Mouse (Mus musculus): ENCODE measurements around the gene Cd84. TPM values are rescaled to one million over a fixed set of nuclear protein-coding genes. Genes with fewer than 3 reads are reported as not detected.
A peak's percentile ranks its signal among the peaks of the same experiment; 100 is the strongest.

Cd84 gene
- polyA plus RNA-seq, 1 experiment from 2014 or later = 1.1 TPM

- ATAC-seq (ENCODE audit: low FRiP score) (no peak), DNase-seq (ENCODE audit: low spot score) (no peak)
- H3K27me3 ChIP-seq (ENCODE audit: control insufficient read depth, insufficient read depth, low read length) = no peaks in the 10 kb centered on the region
- no peak overlapping the region for H3K27ac ChIP-seq
- H3K36me3 ChIP-seq (replicated peaks; ENCODE audit: control insufficient read depth, insufficient read depth) = no peaks in the 10 kb centered on the region
- H3K4me1 ChIP-seq (replicated peaks; ENCODE audit: control insufficient read depth, insufficient read depth, low read length) = no peaks in the 10 kb centered on the region
- no peak overlapping the region for H3K4me2 ChIP-seq (replicated peaks)
- H3K4me3 ChIP-seq (replicated peaks; ENCODE audit: low read length) = no peak overlapping the region
- WGBS = 19% methylated on average over 4 of the region's 4 CpGs
- H3K9ac ChIP-seq = no peak overlapping the region
- H3K9me3 ChIP-seq (ENCODE audit: control insufficient read depth, low read length) = no peaks in the 10 kb centered on the region
These were observed 14.0 kb upstream of the Cd84 start for GRCm38 (mm10) chr1:171825462-171825861.

GRCm38 (mm10) chr1:171826164-171826563, 13.3 kb upstream of the Cd84 start:
- DNase-seq (ENCODE audit: low spot score) (peak; percentile 72), ATAC-seq (ENCODE audit: low FRiP score) (no peak)
- no peak overlapping the region for H3K27ac ChIP-seq
- no peak overlapping the region for H3K9ac ChIP-seq
- H3K4me3 ChIP-seq (replicated peaks; ENCODE audit: low read length) = no peak overlapping the region
- no peaks in the 10 kb centered on the region for H3K4me1 ChIP-seq (replicated peaks; ENCODE audit: control insufficient read depth, insufficient read depth, low read length)
- no peaks in the 10 kb centered on the region for H3K27me3 ChIP-seq (ENCODE audit: control insufficient read depth, insufficient read depth, low read length)
- H3K9me3 ChIP-seq (ENCODE audit: control insufficient read depth, low read length) = no peaks in the 10 kb centered on the region
- no peak overlapping the region for H3K4me2 ChIP-seq (replicated peaks)
- no peaks in the 10 kb centered on the region for H3K36me3 ChIP-seq (replicated peaks; ENCODE audit: control insufficient read depth, insufficient read depth)

GRCm38 (mm10) chr1:171827674-171828073, 11.8 kb upstream of the Cd84 start:
- H3K4me3 ChIP-seq (replicated peaks; ENCODE audit: low read length) = no peak overlapping the region
- no peaks in the 10 kb centered on the region for H3K36me3 ChIP-seq (replicated peaks; ENCODE audit: control insufficient read depth, insufficient read depth)
- no peak overlapping the region for H3K9ac ChIP-seq
- H3K4me1 ChIP-seq (replicated peaks; ENCODE audit: control insufficient read depth, insufficient read depth, low read length) = no peaks in the 10 kb centered on the region
- DNase-seq (ENCODE audit: low spot score) (no peak), ATAC-seq (ENCODE audit: low FRiP score) (no peak)
- H3K27ac ChIP-seq = no peak overlapping the region
- no peak overlapping the region for H3K4me2 ChIP-seq (replicated peaks)
- H3K27me3 ChIP-seq (ENCODE audit: control insufficient read depth, insufficient read depth, low read length) = no peaks in the 10 kb centered on the region
- H3K9me3 ChIP-seq (ENCODE audit: control insufficient read depth, low read length) = no peaks in the 10 kb centered on the region

- no peak overlapping the region for H3K4me3 ChIP-seq (replicated peaks; ENCODE audit: low read length)
- no peak overlapping the region for H3K4me2 ChIP-seq (replicated peaks)
- H3K4me1 ChIP-seq (replicated peaks; ENCODE audit: control insufficient read depth, insufficient read depth, low read length) = no peaks in the 10 kb centered on the region
- no peak overlapping the region for H3K9ac ChIP-seq
- no peaks in the 10 kb centered on the region for H3K27me3 ChIP-seq (ENCODE audit: control insufficient read depth, insufficient read depth, low read length)
- H3K36me3 ChIP-seq (replicated peaks; ENCODE audit: control insufficient read depth, insufficient read depth) = no peaks in the 10 kb centered on the region
- DNase-seq (ENCODE audit: low spot score) (no peak), ATAC-seq (ENCODE audit: low FRiP score) (no peak)
- 87% methylated on average over 4 of the region's 4 CpGs for WGBS
- no peak overlapping the region for H3K27ac ChIP-seq
- no peaks in the 10 kb centered on the region for H3K9me3 ChIP-seq (ENCODE audit: control insufficient read depth, low read length)
These were observed 1.0 kb downstream of the Cd84 start for GRCm38 (mm10) chr1:171840450-171841023.

- ATAC-seq (ENCODE audit: low FRiP score) (no peak), DNase-seq (ENCODE audit: low spot score) (no peak)
- no peaks in the 10 kb centered on the region for H3K27me3 ChIP-seq (ENCODE audit: control insufficient read depth, insufficient read depth, low read length)
- no peak overlapping the region for H3K4me2 ChIP-seq (replicated peaks)
- WGBS = 80% methylated on average over 5 of the region's 5 CpGs
- no peak overlapping the region for H3K9ac ChIP-seq
- no peak overlapping the region for H3K4me3 ChIP-seq (replicated peaks; ENCODE audit: low read length)
- H3K36me3 ChIP-seq (replicated peaks; ENCODE audit: control insufficient read depth, insufficient read depth) = no peaks in the 10 kb centered on the region
- H3K4me1 ChIP-seq (replicated peaks; ENCODE audit: control insufficient read depth, insufficient read depth, low read length) = no peaks in the 10 kb centered on the region
- no peak overlapping the region for H3K27ac ChIP-seq
- no peaks in the 10 kb centered on the region for H3K9me3 ChIP-seq (ENCODE audit: control insufficient read depth, low read length)
These were observed 5.7 kb downstream of the Cd84 start for GRCm38 (mm10) chr1:171845035-171845754.

GRCm38 (mm10) chr1:171848201-171848600, 8.7 kb downstream of the Cd84 start:
- Histone ChIP-seq H3K36me3 (replicated peaks; ENCODE audit: control insufficient read depth, insufficient read depth) (no peaks in the 10 kb centered on the region), H3K4me3 (replicated peaks; ENCODE audit: low read length) (no peak overlapping the region), H3K27ac (no peak overlapping the region), H3K4me1 (replicated peaks; ENCODE audit: control insufficient read depth, insufficient read depth, low read length) (no peaks in the 10 kb centered on the region), H3K9me3 (ENCODE audit: control insufficient read depth, low read length) (no peaks in the 10 kb centered on the region), H3K4me2 (replicated peaks) (no peak overlapping the region), H3K9ac (no peak overlapping the region), H3K27me3 (ENCODE audit: control insufficient read depth, insufficient read depth, low read length) (no peaks in the 10 kb centered on the region)
- DNase-seq (ENCODE audit: low spot score) = no peak
- no peak for ATAC-seq (ENCODE audit: low FRiP score)

- Histone ChIP-seq H3K4me2 (replicated peaks) (no peak overlapping the region), H3K27ac (no peak overlapping the region), H3K4me1 (replicated peaks; ENCODE audit: control insufficient read depth, insufficient read depth, low read length) (no peaks in the 10 kb centered on the region), H3K4me3 (replicated peaks; ENCODE audit: low read length) (no peak overlapping the region), H3K36me3 (replicated peaks; ENCODE audit: control insufficient read depth, insufficient read depth) (no peaks in the 10 kb centered on the region), H3K27me3 (ENCODE audit: control insufficient read depth, insufficient read depth, low read length) (no peaks in the 10 kb centered on the region), H3K9me3 (ENCODE audit: control insufficient read depth, low read length) (no peaks in the 10 kb centered on the region), H3K9ac (no peak overlapping the region)
- no peak for ATAC-seq (ENCODE audit: low FRiP score)
- WGBS = 87% methylated on average over 4 of the region's 4 CpGs
- no peak for DNase-seq (ENCODE audit: low spot score)
These were observed 9.3 kb downstream of the Cd84 start for GRCm38 (mm10) chr1:171848757-171849156.

GRCm38 (mm10) chr1:171849454-171849853, 10.0 kb downstream of the Cd84 start:
- Histone ChIP-seq H3K36me3 (replicated peaks; ENCODE audit: control insufficient read depth, insufficient read depth) (no peaks in the 10 kb centered on the region), H3K9me3 (ENCODE audit: control insufficient read depth, low read length) (no peaks in the 10 kb centered on the region), H3K27me3 (ENCODE audit: control insufficient read depth, insufficient read depth, low read length) (no peaks in the 10 kb centered on the region), H3K4me3 (replicated peaks; ENCODE audit: low read length) (no peak overlapping the region), H3K9ac (no peak overlapping the region), H3K4me1 (replicated peaks; ENCODE audit: control insufficient read depth, insufficient read depth, low read length) (no peaks in the 10 kb centered on the region), H3K4me2 (replicated peaks) (no peak overlapping the region), H3K27ac (no peak overlapping the region)
- 91% methylated on average over 5 of the region's 5 CpGs for WGBS
- DNase-seq (ENCODE audit: low spot score) (no peak), ATAC-seq (ENCODE audit: low FRiP score) (no peak)

- Histone ChIP-seq H3K9ac (no peak overlapping the region), H3K4me1 (replicated peaks; ENCODE audit: control insufficient read depth, insufficient read depth, low read length) (no peaks in the 10 kb centered on the region), H3K36me3 (replicated peaks; ENCODE audit: control insufficient read depth, insufficient read depth) (no peaks in the 10 kb centered on the region), H3K9me3 (ENCODE audit: control insufficient read depth, low read length) (no peaks in the 10 kb centered on the region), H3K27me3 (ENCODE audit: control insufficient read depth, insufficient read depth, low read length) (no peaks in the 10 kb centered on the region), H3K4me3 (replicated peaks; ENCODE audit: low read length) (no peak overlapping the region), H3K4me2 (replicated peaks) (no peak overlapping the region), H3K27ac (no peak overlapping the region)
- ATAC-seq (ENCODE audit: low FRiP score) (no peak), DNase-seq (ENCODE audit: low spot score) (no peak)
- WGBS = 92% methylated on average over 4 of the region's 4 CpGs
These were observed 26.0 kb downstream of the Cd84 start for GRCm38 (mm10) chr1:171865467-171865866.

- ATAC-seq (ENCODE audit: low FRiP score) = no peak
- H3K36me3 ChIP-seq (replicated peaks; ENCODE audit: control insufficient read depth, insufficient read depth) = no peaks in the 10 kb centered on the region
- no peaks in the 10 kb centered on the region for H3K4me1 ChIP-seq (replicated peaks; ENCODE audit: control insufficient read depth, insufficient read depth, low read length)
- H3K9ac ChIP-seq = no peak overlapping the region
- no peak overlapping the region for H3K27ac ChIP-seq
- H3K9me3 ChIP-seq (ENCODE audit: control insufficient read depth, low read length) = no peaks in the 10 kb centered on the region
- 83% methylated on average over 1 of the region's 1 CpGs for WGBS
- no peak overlapping the region for H3K4me2 ChIP-seq (replicated peaks)
- H3K27me3 ChIP-seq (ENCODE audit: control insufficient read depth, insufficient read depth, low read length) = no peaks in the 10 kb centered on the region
- no peak overlapping the region for H3K4me3 ChIP-seq (replicated peaks; ENCODE audit: low read length)
- no peak for DNase-seq (ENCODE audit: low spot score)
These were observed 47.5 kb downstream of the Cd84 start for GRCm38 (mm10) chr1:171886989-171887388.

Data from hindbrain, embryonic 14.5 days (tissue).